Mouse (Mus musculus): ENCODE results near the gene Wdr35.

The Wdr35 gene

GRCm38 (mm10) chr12:9050824-9051223 is 77.1 kb downstream of the Wdr35 start:
- no peak for DNase-seq (ENCODE audit: low read depth in 1 of 2, low spot score in 2 of 2)

- DNase-seq (ENCODE audit: low read depth in 1 of 2, low spot score in 2 of 2): peak; percentile 17 to 44
Observed at GRCm38 (mm10) chr12:9052075-9052829, 78.6 kb downstream of the Wdr35 start.

- DNase-seq (ENCODE audit: low read depth in 1 of 2, low spot score in 2 of 2): no peak
Observed at GRCm38 (mm10) chr12:9053345-9053744, 79.7 kb downstream of the Wdr35 start.

- no peak for DNase-seq (ENCODE audit: low read depth in 1 of 2, low spot score in 2 of 2)
Observed at GRCm38 (mm10) chr12:9054012-9054411, 80.3 kb downstream of the Wdr35 start.

GRCm38 (mm10) chr12:9055269-9055668 is 81.6 kb downstream of the Wdr35 start:
- DNase-seq (ENCODE audit: low read depth in 1 of 2, low spot score in 2 of 2): no peak

- DNase-seq (ENCODE audit: low read depth in 1 of 2, low spot score in 2 of 2): no peak
Observed at GRCm38 (mm10) chr12:9059502-9059901, 85.8 kb downstream of the Wdr35 start.

- no peak for DNase-seq (ENCODE audit: low read depth in 1 of 2, low spot score in 2 of 2)
Observed at GRCm38 (mm10) chr12:9059965-9060364, 86.3 kb downstream of the Wdr35 start.

- DNase-seq (ENCODE audit: low read depth in 1 of 2, low spot score in 2 of 2): no peak
Observed at GRCm38 (mm10) chr12:9063611-9064010, 89.9 kb downstream of the Wdr35 start.

- no peak for DNase-seq (ENCODE audit: low read depth in 1 of 2, low spot score in 2 of 2)
Observed at GRCm38 (mm10) chr12:9071058-9071457, 97.4 kb downstream of the Wdr35 start.

- DNase-seq (ENCODE audit: low read depth in 1 of 2, low spot score in 2 of 2): no peak
Observed at GRCm38 (mm10) chr12:9071493-9071892, 97.8 kb downstream of the Wdr35 start.

- DNase-seq (ENCODE audit: low read depth in 1 of 2, low spot score in 2 of 2): no peak
Observed at GRCm38 (mm10) chr12:9077554-9078125, 103.9 kb downstream of the Wdr35 start.
